Mouse (Mus musculus) kidney, adult 2 months (tissue): Measurements from ENCODE around the gene Ifnar1. TPM values are rescaled to one million over a fixed set of nuclear protein-coding genes. Genes with fewer than 3 reads are reported as not detected.
A peak's percentile ranks its signal among the peaks of the same experiment; 100 is the strongest.

Source experiments
- DNase-seq: peaks from one replicate; pipeline ENCODE4 v3.0.0; 2021
- H3K27ac ChIP-seq: fragments of 200-500 bp; 2 replicates; pipeline ENCODE4 v1.5.1; 2012; ENCODE audit warnings: low read depth, low read length, control low read depth, inconsistent platforms; ENCODE audit not compliant: insufficient read depth
- H3K27me3 ChIP-seq: fragments of 200-500 bp; replicated peaks from 2 replicates; pipeline ENCODE4 v1.6.1; 2012; ENCODE audit warnings: mild to moderate bottlenecking, moderate library complexity, low read length, inconsistent platforms; ENCODE audit not compliant: control insufficient read depth, insufficient read depth
- H3K36me3 ChIP-seq: fragments of 200-500 bp; 2 replicates; pipeline ENCODE4 v1.6.1; 2012; ENCODE audit warnings: mild to moderate bottlenecking, moderate library complexity, low read length, inconsistent platforms; ENCODE audit not compliant: control insufficient read depth, insufficient read depth
- H3K4me1 ChIP-seq: fragments of 200-500 bp; 2 replicates; pipeline ENCODE4 v1.6.1; 2011; ENCODE audit warnings: low read length; ENCODE audit not compliant: control insufficient read depth, insufficient read depth
- H3K4me3 ChIP-seq: fragments of 200-500 bp; 2 replicates; pipeline ENCODE4 v1.5.1; 2011; ENCODE audit warnings: mild to moderate bottlenecking, low read depth, low read length, control low read depth; ENCODE audit not compliant: insufficient read depth
- CTCF ChIP-seq: fragments of 200-500 bp; conservative IDR thresholded peaks from 2 replicates; pipeline ENCODE4 v1.5.1; 2011; ENCODE audit warnings: low read depth, mild to moderate bottlenecking, control low read depth, low read length, moderate library complexity, mixed read lengths; ENCODE audit not compliant: insufficient read depth, insufficient read length
- POLR2A ChIP-seq: fragments of 200-500 bp; IDR thresholded peaks from one replicate; pipeline ENCODE4 v1.6.1; 2011; ENCODE audit warnings: low read depth, low read length, control low read depth
- WGBS: fragments of 180-500 bp; shearing (Covaris S2); methylation state at CpG from one replicate; pipeline ENCODE4 v1.1.7; 2018; 5-methylcytosine and 5-hydroxymethylcytosine counted together
- polyA plus RNA-seq: library from polyadenylated mRNA; depleted of rRNA; stranded (reverse); fragments of >200 nt; gene quantifications from 2 replicates; pipeline ENCODE4 v1.2.3, GENCODE M21; 2012

The Ifnar1 gene
- polyA plus RNA-seq, 1 experiment = 22.2 TPM

GRCm38 (mm10) chr16:91504701-91505100 lies 19.7 kb downstream of the Ifnar1 start:
- H3K27ac ChIP-seq = no peak overlapping the region
- 92% methylated on average over 7 of the region's 7 CpGs for WGBS
- H3K27me3 ChIP-seq = no peaks in the 10 kb centered on the region
- no peak overlapping the region for H3K4me3 ChIP-seq
- no peaks in the 10 kb centered on the region for H3K4me1 ChIP-seq
- peaks cover 5% of the 10 kb centered on the region for H3K36me3 ChIP-seq
- TF ChIP-seq POLR2A (no peak), CTCF (no peak)
- no peak for DNase-seq

GRCm38 (mm10) chr16:91505116-91505601 lies 20.1 kb downstream of the Ifnar1 start:
- WGBS = 91% methylated on average over 15 of the region's 15 CpGs
- Histone ChIP-seq H3K4me3 (no peak overlapping the region), H3K36me3 (peaks cover 5% of the 10 kb centered on the region), H3K27ac (no peak overlapping the region), H3K27me3 (no peaks in the 10 kb centered on the region), H3K4me1 (no peaks in the 10 kb centered on the region)
- DNase-seq = no peak
- TF ChIP-seq CTCF (no peak), POLR2A (no peak)

GRCm38 (mm10) chr16:91506396-91506795 lies 21.4 kb downstream of the Ifnar1 start:
- Histone ChIP-seq H3K4me3 (no peak overlapping the region), H3K27me3 (no peaks in the 10 kb centered on the region), H3K4me1 (no peaks in the 10 kb centered on the region), H3K36me3 (peaks cover 5% of the 10 kb centered on the region), H3K27ac (no peak overlapping the region)
- 94% methylated on average over 12 of the region's 12 CpGs for WGBS
- TF ChIP-seq POLR2A (no peak), CTCF (no peak)
- no peak for DNase-seq

GRCm38 (mm10) chr16:91512161-91512787 lies 27.2 kb downstream of the Ifnar1 start:
- 35% methylated on average over 7 of the region's 7 CpGs for WGBS
- no peaks in the 10 kb centered on the region for H3K27me3 ChIP-seq
- H3K4me3 ChIP-seq = no peak overlapping the region
- H3K36me3 ChIP-seq = no peaks in the 10 kb centered on the region
- peak; percentile 82 for DNase-seq
- H3K27ac ChIP-seq = no peak overlapping the region
- TF ChIP-seq CTCF (peak; percentile 96), POLR2A (no peak)
- H3K4me1 ChIP-seq = no peaks in the 10 kb centered on the region

GRCm38 (mm10) chr16:91513099-91513498 lies 28.1 kb downstream of the Ifnar1 start:
- TF ChIP-seq POLR2A (no peak), CTCF (no peak)
- DNase-seq = no peak
- 72% methylated on average over 6 of the region's 6 CpGs for WGBS
- H3K27ac ChIP-seq = no peak overlapping the region
- no peak overlapping the region for H3K4me3 ChIP-seq
- no peaks in the 10 kb centered on the region for H3K36me3 ChIP-seq
- H3K4me1 ChIP-seq = no peaks in the 10 kb centered on the region
- no peaks in the 10 kb centered on the region for H3K27me3 ChIP-seq

GRCm38 (mm10) chr16:91517020-91517419 lies 32.0 kb downstream of the Ifnar1 start:
- H3K4me1 ChIP-seq = no peaks in the 10 kb centered on the region
- DNase-seq = no peak
- H3K36me3 ChIP-seq = no peaks in the 10 kb centered on the region
- WGBS = 75% methylated on average over 7 of the region's 7 CpGs
- TF ChIP-seq CTCF (no peak), POLR2A (no peak)
- H3K4me3 ChIP-seq = no peak overlapping the region
- H3K27ac ChIP-seq = no peak overlapping the region
- H3K27me3 ChIP-seq = no peaks in the 10 kb centered on the region

- 88% methylated on average over 5 of the region's 5 CpGs for WGBS
- DNase-seq = no peak
- no peaks in the 10 kb centered on the region for H3K27me3 ChIP-seq
- no peaks in the 10 kb centered on the region for H3K36me3 ChIP-seq
- no peaks in the 10 kb centered on the region for H3K4me1 ChIP-seq
- no peak overlapping the region for H3K27ac ChIP-seq
- TF ChIP-seq CTCF (no peak), POLR2A (no peak)
- no peak overlapping the region for H3K4me3 ChIP-seq
Measured at GRCm38 (mm10) chr16:91522040-91522439, 37.0 kb downstream of the Ifnar1 start.

- no peaks in the 10 kb centered on the region for H3K27me3 ChIP-seq
- no peak for DNase-seq
- WGBS = 75% methylated on average over 18 of the region's 18 CpGs
- no peaks in the 10 kb centered on the region for H3K4me1 ChIP-seq
- H3K27ac ChIP-seq = no peak overlapping the region
- no peak for TF ChIP-seq POLR2A
- no peak for TF ChIP-seq CTCF
- H3K36me3 ChIP-seq = no peaks in the 10 kb centered on the region
- no peak overlapping the region for H3K4me3 ChIP-seq
Measured at GRCm38 (mm10) chr16:91522479-91523309, 37.7 kb downstream of the Ifnar1 start.
